Mouse (Mus musculus) gastrocnemius, postnatal 25 days (tissue): ENCODE results near the gene Cdh15. TPM values are rescaled to one million over a fixed set of nuclear protein-coding genes. Genes with fewer than 3 reads are reported as not detected.

Source experiments
- DNase-seq: peaks from one replicate; pipeline ENCODE4 v3.0.0; 2022
- total RNA-seq, 2 experiments: library from RNA; stranded (reverse); gene quantifications; 1 replicate in 1 of 2; 2 replicates in 1 of 2; pipeline ENCODE4 v1.2.3; 2021

Gene Cdh15
- total RNA-seq, 2 experiments from 2014 or later, result 16.5 to 17.2 TPM

DNA sequence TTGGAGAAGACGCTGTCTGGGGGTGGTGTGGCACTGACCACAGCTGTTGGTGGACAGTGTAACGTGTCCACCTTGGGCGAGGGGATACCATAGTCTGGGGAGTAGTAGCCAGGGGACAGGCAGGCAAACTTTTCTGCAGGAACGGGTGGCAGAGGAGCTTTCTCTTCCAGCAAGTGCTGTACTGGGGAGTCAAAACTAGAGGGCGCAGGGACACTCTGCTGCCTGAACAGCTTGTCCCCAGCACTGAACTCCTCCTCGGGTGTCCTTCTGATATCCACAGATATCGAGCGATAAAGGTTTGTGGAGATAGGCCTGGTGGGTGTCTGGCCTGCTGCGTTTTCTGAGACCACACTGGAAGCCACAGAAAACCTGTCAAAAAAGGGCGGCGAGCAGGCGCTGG is 43.7 kb downstream of the Cdh15 start:
- no peak for DNase-seq

DNA sequence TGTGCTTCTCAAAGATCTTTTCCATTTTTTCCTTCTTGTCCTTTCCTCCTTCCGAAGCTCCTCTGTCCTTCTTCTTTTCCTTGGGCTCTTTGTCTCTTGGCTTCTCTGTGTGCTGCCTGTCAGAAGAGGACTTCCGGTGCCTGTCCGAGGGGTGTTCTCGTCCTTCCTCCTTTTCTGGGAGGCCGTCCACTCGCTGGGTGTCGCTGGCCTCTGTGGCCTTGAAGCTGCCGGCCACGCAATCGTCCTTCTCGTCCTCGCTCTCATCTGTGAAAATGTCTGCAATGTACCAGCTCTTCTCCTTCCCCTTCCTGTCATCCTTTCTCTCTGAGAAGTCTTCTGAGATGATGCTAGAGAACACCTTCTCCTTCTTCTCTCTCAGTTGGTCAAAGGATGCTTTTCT is 45.7 kb downstream of the Cdh15 start:
- DNase-seq, result no peak

DNA sequence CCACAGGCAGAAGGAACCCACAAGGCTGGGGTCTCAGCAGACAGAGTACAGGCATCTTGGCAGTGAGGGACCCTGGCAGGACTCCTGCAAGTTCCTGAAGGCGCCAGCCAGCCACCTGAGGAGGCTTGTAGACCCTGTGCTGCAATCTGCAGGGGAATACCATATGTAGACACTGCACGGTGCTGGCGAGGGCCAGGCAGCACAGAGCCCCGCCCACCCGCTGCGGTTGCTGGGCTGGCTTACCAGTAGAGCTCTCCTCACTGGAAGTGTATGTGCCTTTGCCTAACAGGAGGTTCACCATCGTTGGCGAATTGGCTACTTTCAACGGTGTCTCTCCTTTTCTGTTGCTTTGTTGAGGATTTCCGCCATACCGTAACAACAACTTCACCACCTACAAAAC is 48.6 kb downstream of the Cdh15 start:
- DNase-seq, result no peak

DNA sequence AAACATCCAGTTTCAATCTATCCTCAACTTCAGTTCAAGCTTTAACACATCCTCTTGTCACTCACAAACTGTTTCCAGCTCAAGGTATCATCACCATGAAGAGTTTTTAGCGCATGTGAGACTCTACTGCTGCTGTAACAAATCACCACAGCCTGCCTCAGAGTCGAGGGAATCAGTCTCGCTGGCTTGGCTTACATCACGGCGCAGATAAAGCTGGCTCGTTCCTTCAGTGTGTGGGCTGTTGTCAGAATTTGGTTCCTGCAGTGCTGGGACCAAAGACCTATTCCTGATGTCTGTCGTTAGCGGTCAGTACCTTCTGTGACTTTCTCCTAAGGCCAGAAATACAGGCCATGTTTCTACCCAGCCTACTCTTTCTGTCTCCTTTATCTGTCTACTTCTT is 49.4 kb downstream of the Cdh15 start:
- DNase-seq, result no peak

DNA sequence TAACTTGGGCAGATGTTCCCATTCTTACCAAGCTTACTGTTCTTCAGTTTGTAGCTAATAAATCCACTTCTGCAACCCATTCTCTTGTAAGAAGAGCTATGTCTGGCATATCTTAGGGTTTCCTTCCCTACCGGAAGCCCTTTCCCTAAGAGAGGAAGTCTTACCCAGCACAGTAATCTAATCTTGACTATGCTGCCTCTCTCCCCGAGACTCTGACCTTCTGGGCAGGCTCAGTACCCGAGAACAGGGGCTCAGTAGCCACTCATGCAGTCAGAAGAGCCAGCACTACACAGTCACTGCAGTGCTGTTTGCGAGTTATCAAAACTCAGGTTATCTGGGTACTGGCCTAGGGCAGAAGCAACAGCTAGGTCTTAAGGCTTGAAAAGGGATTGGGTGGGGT is 50.3 kb downstream of the Cdh15 start:
- no peak for DNase-seq

DNA sequence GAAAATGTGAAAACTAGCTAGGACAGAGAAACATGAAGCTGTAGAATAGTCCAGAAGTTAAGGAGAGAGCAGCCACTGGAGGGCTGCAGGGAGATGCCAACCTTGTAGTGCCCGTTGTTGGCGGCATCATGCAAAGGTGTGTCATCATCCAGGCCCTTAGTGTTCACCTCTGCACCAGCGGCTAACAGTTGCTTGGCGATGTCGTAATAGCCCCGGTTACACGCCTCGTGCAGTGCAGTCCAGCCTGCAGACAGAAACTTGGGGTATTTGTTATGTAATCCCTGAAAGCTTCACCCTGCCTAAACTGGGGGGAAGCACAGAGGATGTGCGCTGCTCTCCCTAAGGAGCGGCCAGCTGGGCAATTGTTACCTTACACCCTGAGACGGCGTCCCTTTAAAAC is 50.7 kb downstream of the Cdh15 start:
- no peak for DNase-seq

DNA sequence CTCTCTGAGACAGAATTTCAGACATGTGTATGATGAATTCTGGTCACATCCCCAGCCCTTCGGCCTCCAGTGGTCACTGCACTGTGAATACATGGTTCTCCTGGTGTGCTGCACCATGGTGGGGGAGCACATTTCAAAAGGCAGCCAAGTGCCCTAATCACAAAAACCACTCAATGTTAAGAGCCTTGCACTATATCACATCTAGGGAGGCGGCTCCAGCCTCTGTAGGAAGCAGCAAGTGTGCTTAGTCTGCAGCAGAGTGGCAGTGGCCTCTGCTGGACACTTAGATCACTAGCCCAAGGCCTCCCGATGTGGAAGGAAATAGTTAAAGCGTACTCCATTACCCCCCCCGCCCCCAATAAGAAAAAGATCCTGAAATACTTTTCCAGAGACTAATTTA is 51.3 kb downstream of the Cdh15 start:
- no peak for DNase-seq

GRCm38 (mm10) chr8:122901476-122901875 is 53.7 kb downstream of the Cdh15 start:
- DNase-seq, result no peak

DNA sequence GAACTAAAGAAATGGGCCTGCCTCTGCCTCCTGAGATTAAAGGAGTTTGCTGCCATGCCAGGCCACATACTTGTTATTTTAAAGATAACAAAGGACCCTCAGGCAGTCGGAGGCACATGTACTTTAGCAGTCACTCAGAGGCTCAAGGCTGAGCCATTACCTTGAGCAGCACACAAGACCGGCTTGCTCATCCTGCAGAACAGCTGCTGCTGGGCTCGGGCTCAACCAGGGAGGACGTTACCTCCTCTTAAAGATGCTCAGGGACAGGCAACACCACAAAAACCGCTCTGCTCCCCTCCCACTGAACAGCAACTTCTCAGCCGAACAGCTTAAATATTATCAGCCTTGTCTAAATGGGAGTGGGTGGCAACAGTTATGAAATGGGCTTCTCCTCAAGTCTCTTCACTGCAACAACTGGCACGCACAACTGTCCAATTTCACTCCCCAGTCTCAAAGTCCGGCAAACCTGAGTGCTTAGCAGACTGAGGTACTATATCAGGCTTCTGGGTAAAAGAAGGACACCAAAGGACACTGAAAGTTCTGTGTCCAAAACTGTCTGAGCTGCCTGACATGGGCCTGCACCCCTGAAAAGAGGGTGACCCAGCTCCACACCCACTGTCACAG is 54.2 kb downstream of the Cdh15 start:
- DNase-seq, result no peak

- no peak for DNase-seq
These were observed 54.8 kb downstream of the Cdh15 start for GRCm38 (mm10) chr8:122902581-122902980.

DNA sequence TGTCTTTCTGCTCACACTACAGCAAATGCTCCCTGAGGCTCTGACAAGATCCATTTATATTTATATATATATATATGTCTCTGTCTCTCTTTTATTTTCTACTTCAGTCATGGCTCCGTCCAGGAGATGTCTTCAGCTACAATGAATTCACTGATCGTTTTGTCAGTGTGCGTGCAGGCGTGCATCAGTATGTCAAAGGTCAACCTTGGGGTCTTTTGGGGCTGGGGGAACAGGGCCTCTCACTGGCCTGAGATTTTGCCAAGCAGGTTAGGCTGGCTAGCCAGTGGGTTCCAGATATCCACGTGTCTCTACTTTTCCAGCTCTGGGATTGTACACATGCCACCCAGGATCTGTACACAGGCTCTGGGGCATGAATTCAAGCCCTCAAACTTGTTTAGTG is 55.2 kb downstream of the Cdh15 start:
- no peak for DNase-seq

- no peak for DNase-seq
These were observed 56.7 kb downstream of the Cdh15 start for GRCm38 (mm10) chr8:122904496-122904895.

GRCm38 (mm10) chr8:122905346-122905745 is 57.6 kb downstream of the Cdh15 start:
- DNase-seq, result peak; percentile 68

DNA sequence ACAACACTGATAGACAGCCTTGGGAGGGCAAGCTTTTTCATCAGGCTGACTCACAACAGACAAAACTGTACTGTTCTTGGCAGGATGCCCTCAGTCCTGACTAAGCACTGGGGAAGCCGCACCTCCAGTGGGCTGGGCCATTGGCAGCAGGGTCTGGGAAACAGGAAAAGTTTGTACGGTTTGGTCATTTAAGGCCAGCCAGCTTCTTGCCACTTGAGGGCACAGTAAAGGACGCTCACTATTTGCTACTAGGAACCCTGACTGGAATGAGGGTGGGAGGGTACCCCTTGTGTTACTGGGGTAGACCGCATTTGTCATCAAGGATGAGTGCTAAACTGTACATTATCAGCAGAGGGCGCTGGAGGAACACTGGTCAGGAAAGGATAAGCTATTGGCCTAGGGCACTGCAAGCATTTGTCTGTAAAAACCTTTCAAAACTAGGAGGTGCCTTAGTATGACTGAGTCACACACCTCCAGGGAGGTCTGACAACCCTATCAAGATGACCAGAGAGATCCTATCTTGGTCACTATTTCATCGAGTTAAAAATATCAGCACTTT is 58.8 kb downstream of the Cdh15 start:
- DNase-seq, result peak; percentile 86

DNA sequence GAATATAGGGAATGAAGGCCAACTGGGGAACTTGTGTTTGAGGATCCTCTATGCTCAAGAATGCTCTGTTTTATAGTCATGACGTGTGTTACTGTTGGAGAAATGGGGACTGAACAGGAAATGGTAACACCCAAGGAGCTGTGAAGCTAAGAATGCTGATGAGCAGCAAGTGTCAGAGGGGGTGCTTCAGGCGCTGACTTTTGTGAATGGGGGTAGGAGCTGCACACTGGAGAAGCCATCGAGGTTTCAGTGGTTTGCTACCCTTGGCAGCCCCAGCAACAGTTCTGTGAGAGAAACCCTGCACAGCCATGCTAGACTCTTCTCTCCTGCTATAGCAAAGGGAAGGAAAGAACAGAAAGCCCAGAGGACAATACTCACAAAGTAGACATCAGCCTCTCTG is 64.4 kb downstream of the Cdh15 start:
- no peak for DNase-seq

- DNase-seq, result no peak
These were observed 65.1 kb downstream of the Cdh15 start for GRCm38 (mm10) chr8:122912871-122913270.

- no peak for DNase-seq
These were observed 69.0 kb downstream of the Cdh15 start for GRCm38 (mm10) chr8:122916766-122917165.

Other genes with a start within 250 kb of the Cdh15 start
- 1 to 10 TPM; 1.3 to 1.8 TPM for gene Galns, start 236.5 kb upstream of the Cdh15 start, total RNA-seq
- 10 to 100 TPM; 37.9 to 40.3 TPM for gene Trappc2l, start 236.3 kb upstream of the Cdh15 start, total RNA-seq
- gene Pabpn1l, start 225.2 kb upstream of the Cdh15 start, total RNA-seq, result not detected
- 10 to 100 TPM; 19.0 to 27.8 TPM for gene Cbfa2t3, start 148.9 kb upstream of the Cdh15 start, total RNA-seq
- 10 to 100 TPM; 12.9 to 13.3 TPM for gene Acsf3, start 72.5 kb upstream of the Cdh15 start, total RNA-seq
- gene Ankrd11, start 194.3 kb downstream of the Cdh15 start, total RNA-seq, result 10 to 100 TPM; 43.5 to 51.1 TPM
- 10 to 100 TPM; 60.5 to 66.3 TPM for gene Spg7, start 215.0 kb downstream of the Cdh15 start, total RNA-seq